Mouse (Mus musculus): Measurements from ENCODE around the gene Sugp1. TPM values are rescaled to one million over a fixed set of nuclear protein-coding genes. Genes with fewer than 3 reads are reported as not detected.
A peak's percentile ranks its signal among the peaks of the same experiment; 100 is the strongest.
"Not testable (repeated sequence)": the region's sequence is repeated elsewhere in the genome, so short reads cannot be mapped to it uniquely, and the experiment has no call there.

Gene Sugp1
- polyA plus RNA-seq, 1 experiment from 2014 or later, result 14.7 TPM

- Histone ChIP-seq H3K27ac (ENCODE audit: low read length) (peak overlapping the region; percentile 86; the same call in 1 of the 2 replicates), H3K4me2 (ENCODE audit: low read depth, low read length) (peak overlapping the region; percentile 71), H3K4me1 (ENCODE audit: control insufficient read depth, low read depth, low read length) (peaks cover 24% of the 10 kb centered on the region)
- not testable (repeated sequence) for H3K9ac ChIP-seq (ENCODE audit: low read depth, low read length); H3K9me3 ChIP-seq (replicated peaks; ENCODE audit: control insufficient read depth, low read length); H3K36me3 ChIP-seq (ENCODE audit: control insufficient read depth, insufficient read depth); ATAC-seq (ENCODE audit: low read depth); H3K27me3 ChIP-seq (ENCODE audit: control insufficient read depth, insufficient read depth, low read depth, low read length); H3K4me3 ChIP-seq (ENCODE audit: low read depth, low read length)
- 23% methylated on average over 7 of the region's 7 CpGs for WGBS (ENCODE audit: insufficient replicate concordance)
These were observed 40.8 kb upstream of the Sugp1 start for GRCm38 (mm10) chr8:70001892-70002191.

- H3K4me2 ChIP-seq (ENCODE audit: low read depth, low read length), result no peak overlapping the region; the same call in 1 of the 2 replicates
- no peaks in the 10 kb centered on the region for H3K27me3 ChIP-seq (ENCODE audit: control insufficient read depth, insufficient read depth, low read depth, low read length)
- WGBS (ENCODE audit: insufficient replicate concordance), result 41% methylated on average over 4 of the region's 4 CpGs
- H3K4me3 ChIP-seq (ENCODE audit: low read depth, low read length), result no peak overlapping the region
- no peak overlapping the region for H3K9ac ChIP-seq (ENCODE audit: low read depth, low read length)
- H3K27ac ChIP-seq (ENCODE audit: low read length), result no peak overlapping the region
- no peaks in the 10 kb centered on the region for H3K36me3 ChIP-seq (ENCODE audit: control insufficient read depth, insufficient read depth)
- peaks cover 20% of the 10 kb centered on the region for H3K4me1 ChIP-seq (ENCODE audit: control insufficient read depth, low read depth, low read length)
- H3K9me3 ChIP-seq (replicated peaks; ENCODE audit: control insufficient read depth, low read length), result no peaks in the 10 kb centered on the region
- no peak for ATAC-seq (ENCODE audit: low read depth)
These were observed 39.4 kb upstream of the Sugp1 start for GRCm38 (mm10) chr8:70003204-70003657.

- Histone ChIP-seq H3K36me3 (ENCODE audit: control insufficient read depth, insufficient read depth) (no peaks in the 10 kb centered on the region), H3K27ac (ENCODE audit: low read length) (no peak overlapping the region), H3K9ac (ENCODE audit: low read depth, low read length) (no peak overlapping the region), H3K27me3 (ENCODE audit: control insufficient read depth, insufficient read depth, low read depth, low read length) (no peaks in the 10 kb centered on the region), H3K4me2 (ENCODE audit: low read depth, low read length) (no peak overlapping the region), H3K4me3 (ENCODE audit: low read depth, low read length) (no peak overlapping the region), H3K9me3 (replicated peaks; ENCODE audit: control insufficient read depth, low read length) (no peaks in the 10 kb centered on the region), H3K4me1 (ENCODE audit: control insufficient read depth, low read depth, low read length) (peaks cover 20% of the 10 kb centered on the region)
- no peak for ATAC-seq (ENCODE audit: low read depth)
These were observed 38.3 kb upstream of the Sugp1 start for GRCm38 (mm10) chr8:70004345-70004744.

- no peak overlapping the region for H3K27ac ChIP-seq (ENCODE audit: low read length)
- no peaks in the 10 kb centered on the region for H3K36me3 ChIP-seq (ENCODE audit: control insufficient read depth, insufficient read depth)
- no peak overlapping the region for H3K4me3 ChIP-seq (ENCODE audit: low read depth, low read length)
- H3K4me2 ChIP-seq (ENCODE audit: low read depth, low read length), result no peak overlapping the region
- ATAC-seq (ENCODE audit: low read depth), result no peak
- no peaks in the 10 kb centered on the region for H3K27me3 ChIP-seq (ENCODE audit: control insufficient read depth, insufficient read depth, low read depth, low read length)
- WGBS (ENCODE audit: insufficient replicate concordance), result 30% methylated on average over 2 of the region's 2 CpGs
- no peak overlapping the region for H3K9ac ChIP-seq (ENCODE audit: low read depth, low read length)
- no peaks in the 10 kb centered on the region for H3K9me3 ChIP-seq (replicated peaks; ENCODE audit: control insufficient read depth, low read length)
- peaks cover 20% of the 10 kb centered on the region for H3K4me1 ChIP-seq (ENCODE audit: control insufficient read depth, low read depth, low read length)
These were observed 37.4 kb upstream of the Sugp1 start for GRCm38 (mm10) chr8:70005178-70005577.

- not testable (repeated sequence) for H3K4me1 ChIP-seq (ENCODE audit: control insufficient read depth, low read depth, low read length); H3K9me3 ChIP-seq (replicated peaks; ENCODE audit: control insufficient read depth, low read length); H3K27ac ChIP-seq (ENCODE audit: low read length); H3K4me3 ChIP-seq (ENCODE audit: low read depth, low read length); H3K9ac ChIP-seq (ENCODE audit: low read depth, low read length); H3K4me2 ChIP-seq (ENCODE audit: low read depth, low read length); H3K36me3 ChIP-seq (ENCODE audit: control insufficient read depth, insufficient read depth); H3K27me3 ChIP-seq (ENCODE audit: control insufficient read depth, insufficient read depth, low read depth, low read length); ATAC-seq (ENCODE audit: low read depth)
- WGBS (ENCODE audit: insufficient replicate concordance), result 82% methylated on average over 14 of the region's 14 CpGs
These were observed 31.8 kb upstream of the Sugp1 start for GRCm38 (mm10) chr8:70010796-70011195.

GRCm38 (mm10) chr8:70012350-70012749, 30.3 kb upstream of the Sugp1 start:
- H3K36me3 ChIP-seq (ENCODE audit: control insufficient read depth, insufficient read depth), result no peaks in the 10 kb centered on the region
- H3K4me1 ChIP-seq (ENCODE audit: control insufficient read depth, low read depth, low read length), result no peaks in the 10 kb centered on the region
- no peak for ATAC-seq (ENCODE audit: low read depth)
- H3K4me3 ChIP-seq (ENCODE audit: low read depth, low read length), result no peak overlapping the region
- 41% methylated on average over 3 of the region's 3 CpGs for WGBS (ENCODE audit: insufficient replicate concordance)
- H3K27me3 ChIP-seq (ENCODE audit: control insufficient read depth, insufficient read depth, low read depth, low read length), result no peaks in the 10 kb centered on the region
- no peak overlapping the region for H3K4me2 ChIP-seq (ENCODE audit: low read depth, low read length)
- H3K9ac ChIP-seq (ENCODE audit: low read depth, low read length), result no peak overlapping the region
- H3K9me3 ChIP-seq (replicated peaks; ENCODE audit: control insufficient read depth, low read length), result no peaks in the 10 kb centered on the region
- H3K27ac ChIP-seq (ENCODE audit: low read length), result no peak overlapping the region

- Histone ChIP-seq H3K27ac (ENCODE audit: low read length) (no peak overlapping the region), H3K27me3 (ENCODE audit: control insufficient read depth, insufficient read depth, low read depth, low read length) (no peaks in the 10 kb centered on the region), H3K9ac (ENCODE audit: low read depth, low read length) (no peak overlapping the region), H3K4me1 (ENCODE audit: control insufficient read depth, low read depth, low read length) (no peaks in the 10 kb centered on the region), H3K4me3 (ENCODE audit: low read depth, low read length) (no peak overlapping the region), H3K9me3 (replicated peaks; ENCODE audit: control insufficient read depth, low read length) (no peaks in the 10 kb centered on the region), H3K36me3 (ENCODE audit: control insufficient read depth, insufficient read depth) (no peaks in the 10 kb centered on the region), H3K4me2 (ENCODE audit: low read depth, low read length) (no peak overlapping the region)
- WGBS (ENCODE audit: insufficient replicate concordance), result 79% methylated on average over 1 of the region's 1 CpGs
- no peak for ATAC-seq (ENCODE audit: low read depth)
These were observed 29.9 kb upstream of the Sugp1 start for GRCm38 (mm10) chr8:70012763-70013162.

- Histone ChIP-seq H3K9ac (ENCODE audit: low read depth, low read length) (no peak overlapping the region), H3K4me3 (ENCODE audit: low read depth, low read length) (no peak overlapping the region), H3K27me3 (ENCODE audit: control insufficient read depth, insufficient read depth, low read depth, low read length) (no peaks in the 10 kb centered on the region), H3K9me3 (replicated peaks; ENCODE audit: control insufficient read depth, low read length) (no peaks in the 10 kb centered on the region), H3K4me2 (ENCODE audit: low read depth, low read length) (no peak overlapping the region), H3K4me1 (ENCODE audit: control insufficient read depth, low read depth, low read length) (no peaks in the 10 kb centered on the region), H3K27ac (ENCODE audit: low read length) (no peak overlapping the region), H3K36me3 (ENCODE audit: control insufficient read depth, insufficient read depth) (peaks cover 17% of the 10 kb centered on the region)
- 54% methylated on average over 1 of the region's 1 CpGs for WGBS (ENCODE audit: insufficient replicate concordance)
- ATAC-seq (ENCODE audit: low read depth), result no peak
These were observed 27.6 kb upstream of the Sugp1 start for GRCm38 (mm10) chr8:70015017-70015416.

- peak; percentile 28; the same call in 1 of the 2 replicates for ATAC-seq (ENCODE audit: low read depth)
- Histone ChIP-seq H3K27ac (ENCODE audit: low read length) (no peak overlapping the region), H3K9me3 (replicated peaks; ENCODE audit: control insufficient read depth, low read length) (no peaks in the 10 kb centered on the region), H3K36me3 (ENCODE audit: control insufficient read depth, insufficient read depth) (peaks cover 79% of the 10 kb centered on the region), H3K27me3 (ENCODE audit: control insufficient read depth, insufficient read depth, low read depth, low read length) (no peaks in the 10 kb centered on the region), H3K4me3 (ENCODE audit: low read depth, low read length) (no peak overlapping the region), H3K4me2 (ENCODE audit: low read depth, low read length) (no peak overlapping the region), H3K9ac (ENCODE audit: low read depth, low read length) (no peak overlapping the region), H3K4me1 (ENCODE audit: control insufficient read depth, low read depth, low read length) (peaks cover 2% of the 10 kb centered on the region; the same call in 1 of the 2 replicates)
- 64% methylated on average over 8 of the region's 8 CpGs for WGBS (ENCODE audit: insufficient replicate concordance)
These were observed 19.0 kb upstream of the Sugp1 start for GRCm38 (mm10) chr8:70023596-70023995.

All from liver, embryonic 16.5 days (tissue).